Mouse (Mus musculus): ENCODE measurements around the gene Cfap58.

Cfap58 gene

DNA sequence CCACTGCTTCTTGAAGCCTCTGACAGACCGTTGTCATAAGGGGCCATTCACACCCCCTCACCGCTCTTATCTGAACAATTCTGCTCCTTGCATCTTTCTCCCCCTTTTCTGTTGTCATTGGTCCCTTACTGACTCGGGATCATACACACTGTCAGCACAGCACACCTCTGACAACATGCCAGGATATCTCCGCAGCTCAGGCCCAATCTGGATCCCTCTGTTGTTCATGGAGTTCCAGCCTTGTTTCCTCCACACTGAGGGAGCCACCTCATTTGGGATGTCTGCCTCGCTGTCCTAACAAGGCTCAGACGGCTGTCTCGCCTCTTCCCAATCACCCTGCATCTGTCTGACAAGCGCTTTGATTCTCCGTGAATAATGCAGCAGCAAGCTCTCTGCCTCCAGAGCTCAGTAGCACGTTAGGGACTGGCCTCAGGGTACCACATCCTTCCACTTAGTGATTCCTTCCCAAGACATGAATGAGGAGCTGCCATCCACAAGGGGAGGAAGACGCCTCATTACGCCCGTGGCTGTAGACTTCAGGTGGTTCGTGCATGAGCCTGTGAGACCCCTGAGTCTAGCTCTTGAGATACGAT, 40.7 kb downstream of the Cfap58 start:
- no peak for DNase-seq (ENCODE audit: low spot score)

DNA sequence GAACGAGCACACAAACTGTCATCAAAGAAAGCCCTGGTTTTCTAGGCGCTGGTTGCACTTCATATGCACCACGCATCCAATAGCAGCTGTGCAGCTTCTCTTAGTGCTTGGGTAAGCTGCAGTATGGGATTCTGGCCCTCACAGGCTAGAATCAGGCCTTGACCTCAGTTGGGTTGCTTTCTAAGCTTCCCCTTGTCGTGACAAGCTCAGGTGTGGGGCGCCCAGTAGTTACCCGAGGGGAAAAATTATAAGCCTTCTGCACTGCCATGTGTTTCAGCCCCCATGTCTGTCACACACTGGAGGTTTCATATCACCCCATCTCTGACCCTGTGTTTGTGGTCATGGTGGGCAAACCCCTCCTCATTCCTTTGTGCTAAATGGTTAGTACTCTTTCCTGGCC, 42.0 kb downstream of the Cfap58 start:
- DNase-seq (ENCODE audit: low spot score): no peak

DNA sequence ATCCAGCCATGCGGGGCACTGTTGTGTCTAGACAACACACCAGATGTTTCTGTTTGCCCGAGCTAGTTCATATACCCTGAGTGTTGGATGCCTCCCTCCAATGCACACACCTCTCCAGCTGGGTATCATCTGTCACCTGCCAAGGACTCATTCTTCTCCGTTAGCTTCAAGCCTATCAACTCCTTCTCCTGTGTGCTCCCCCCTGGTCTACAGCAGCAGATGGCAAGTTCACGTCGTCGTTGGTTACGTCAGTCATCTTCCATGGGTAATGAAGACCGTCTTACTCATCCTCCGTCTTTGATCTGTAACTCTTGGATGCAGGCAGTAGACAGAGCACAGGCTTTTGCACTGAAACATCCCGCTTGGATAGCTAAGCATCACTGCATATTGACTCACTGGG, 42.8 kb downstream of the Cfap58 start:
- DNase-seq (ENCODE audit: low spot score): no peak

DNA sequence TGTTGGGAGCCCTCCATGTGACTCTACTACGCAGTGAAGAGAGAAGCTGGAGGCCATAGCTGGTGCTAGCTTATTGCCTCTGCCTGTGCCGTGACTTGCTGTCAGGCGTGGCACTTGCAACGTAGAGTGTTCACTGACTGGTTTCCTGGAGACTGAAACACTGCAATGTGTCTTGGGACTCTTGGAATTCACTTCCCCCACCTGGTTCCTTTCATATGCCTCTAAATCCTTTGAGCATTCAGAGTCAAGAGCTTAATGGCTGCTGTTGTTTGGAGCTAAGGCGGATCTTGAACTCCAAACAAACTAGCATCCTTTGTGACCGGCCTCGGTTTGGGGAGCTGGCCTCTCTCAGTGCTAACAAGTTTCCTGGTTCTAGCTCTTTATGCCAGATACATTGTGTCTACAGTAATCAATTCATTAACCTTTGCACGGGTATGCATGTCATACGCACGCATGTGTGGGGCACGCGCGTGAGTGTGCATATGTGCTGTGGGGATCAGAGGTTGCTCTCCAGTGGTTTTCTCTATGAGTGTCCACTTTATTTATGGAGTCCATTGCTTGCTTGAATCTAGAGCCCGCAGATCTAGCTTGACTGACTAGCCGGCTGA, 48.2 kb downstream of the Cfap58 start:
- DNase-seq (ENCODE audit: low spot score): no peak

GRCm38 (mm10) chr19:47987986-47988385, 50.5 kb downstream of the Cfap58 start:
- DNase-seq (ENCODE audit: low spot score): no peak

DNA sequence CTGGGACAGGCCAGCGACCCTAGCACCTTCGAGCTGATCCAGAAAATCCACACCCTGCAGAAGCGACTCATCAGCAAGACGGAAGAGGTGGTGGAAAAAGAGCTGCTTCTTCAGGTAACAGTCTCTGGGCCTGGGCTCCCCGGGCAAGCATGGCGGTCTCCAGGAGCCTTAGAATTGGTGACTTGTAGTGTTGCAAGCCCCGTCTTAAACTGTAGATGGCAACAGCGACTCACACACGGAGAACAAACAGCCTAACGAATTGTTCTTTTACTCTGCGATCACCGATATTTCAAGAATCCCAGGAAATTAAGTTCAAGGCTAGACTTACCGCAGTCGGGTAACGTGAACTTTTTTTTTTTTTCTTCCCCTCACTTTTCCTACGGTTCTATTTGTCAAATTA, 51.0 kb downstream of the Cfap58 start:
- no peak for DNase-seq (ENCODE audit: low spot score)

- no peak for DNase-seq (ENCODE audit: low spot score)
Observed at GRCm38 (mm10) chr19:47988880-47989574, 51.6 kb downstream of the Cfap58 start.

GRCm38 (mm10) chr19:47989575-47989891, 52.1 kb downstream of the Cfap58 start:
- no peak for DNase-seq (ENCODE audit: low spot score)

- no peak for DNase-seq (ENCODE audit: low spot score)
Observed at GRCm38 (mm10) chr19:48001240-48001639, 63.8 kb downstream of the Cfap58 start.

DNA sequence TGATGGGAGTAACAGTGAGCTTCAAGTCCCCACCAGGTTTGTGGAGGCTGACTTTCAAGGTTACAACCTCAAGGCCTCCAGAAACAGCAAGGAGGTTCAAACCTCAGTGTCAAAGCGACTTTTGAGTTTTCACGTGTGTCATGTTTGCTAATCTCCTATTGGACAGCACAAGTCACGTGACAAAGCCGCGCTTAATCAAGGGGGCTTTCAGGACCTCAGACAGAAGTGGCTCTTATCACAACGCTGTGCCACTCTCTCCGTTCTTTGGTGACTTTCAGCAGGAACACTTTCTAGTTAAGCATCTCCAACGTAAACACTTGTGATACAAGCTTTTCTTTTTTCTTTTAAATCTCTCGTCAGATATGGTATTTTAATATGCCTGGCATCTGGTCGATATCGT, 64.3 kb downstream of the Cfap58 start:
- DNase-seq (ENCODE audit: low spot score): no peak

GRCm38 (mm10) chr19:48008771-48009413, 71.4 kb downstream of the Cfap58 start:
- DNase-seq (ENCODE audit: low spot score): no peak

- DNase-seq (ENCODE audit: low spot score): no peak
Observed at GRCm38 (mm10) chr19:48009586-48010331, 72.3 kb downstream of the Cfap58 start.

DNA sequence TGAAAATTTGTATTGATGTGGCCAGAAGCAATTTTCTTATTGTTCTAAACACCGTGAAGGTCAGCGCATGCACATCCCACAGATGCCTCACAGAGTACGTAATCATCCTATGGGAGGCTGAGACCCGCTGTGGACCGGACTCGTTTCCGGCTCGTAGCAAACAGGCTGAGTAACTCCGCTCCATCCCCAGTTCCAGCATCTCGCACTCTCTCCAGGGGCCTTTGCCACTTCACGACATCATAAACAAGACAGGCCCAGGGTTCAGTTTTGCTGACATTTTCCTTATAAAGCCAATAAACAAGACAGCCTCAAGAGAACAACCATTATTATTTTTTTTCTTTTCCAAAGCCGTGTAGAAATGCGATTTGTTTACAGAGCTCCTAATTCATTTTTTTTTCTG, 82.6 kb downstream of the Cfap58 start:
- DNase-seq (ENCODE audit: low spot score): no peak

DNA sequence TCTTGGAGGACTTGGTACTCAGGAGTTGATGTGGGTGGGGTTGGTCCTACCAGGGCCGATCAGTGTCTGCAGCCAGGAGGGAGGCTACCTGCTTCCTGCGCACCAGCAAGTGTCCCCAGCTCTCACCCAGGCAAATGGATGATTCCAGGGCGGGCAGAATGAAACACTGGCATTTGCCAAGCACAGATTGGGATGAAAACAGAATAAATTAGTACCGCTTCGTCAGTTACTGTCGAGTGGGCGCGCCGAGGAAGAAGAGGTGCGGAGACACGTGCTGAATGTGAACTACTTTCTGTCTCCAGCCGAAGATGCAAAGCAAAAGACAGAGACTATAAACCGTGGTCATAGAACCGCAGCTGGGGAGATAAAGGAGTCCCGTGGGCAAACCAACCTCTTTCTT, 84.0 kb downstream of the Cfap58 start:
- no peak for DNase-seq (ENCODE audit: low spot score)

GRCm38 (mm10) chr19:48022763-48023162, 85.3 kb downstream of the Cfap58 start:
- DNase-seq (ENCODE audit: low spot score): no peak

GRCm38 (mm10) chr19:48023726-48024125, 86.3 kb downstream of the Cfap58 start:
- no peak for DNase-seq (ENCODE audit: low spot score)

GRCm38 (mm10) chr19:48025366-48025765, 87.9 kb downstream of the Cfap58 start:
- no peak for DNase-seq (ENCODE audit: low spot score)

GRCm38 (mm10) chr19:48026882-48027281, 89.4 kb downstream of the Cfap58 start:
- DNase-seq (ENCODE audit: low spot score): no peak

GRCm38 (mm10) chr19:48039554-48039953, 102.1 kb downstream of the Cfap58 start:
- no peak for DNase-seq (ENCODE audit: low spot score)

DNA sequence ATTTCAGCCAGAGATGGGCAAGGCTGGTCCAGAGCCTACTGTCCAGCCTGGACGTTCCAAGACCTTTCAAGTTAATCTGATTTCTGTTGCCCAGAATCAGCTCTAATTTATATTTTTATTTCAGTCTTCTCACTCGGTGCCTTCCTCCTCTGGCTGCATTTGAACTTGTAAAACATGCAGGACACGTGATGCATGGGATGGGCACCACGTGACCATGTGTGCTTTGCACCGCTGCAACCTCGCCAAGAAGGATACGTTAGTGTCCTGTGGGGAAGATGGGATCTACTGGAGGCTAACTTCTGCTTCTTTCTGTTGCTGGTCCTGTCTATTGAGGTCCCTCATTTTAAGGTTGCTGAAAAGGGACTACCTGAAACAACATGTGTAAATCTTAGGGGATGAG, 109.8 kb downstream of the Cfap58 start:
- no peak for DNase-seq (ENCODE audit: low spot score)

- DNase-seq (ENCODE audit: low spot score): no peak
Observed at GRCm38 (mm10) chr19:48049361-48049760, 111.9 kb downstream of the Cfap58 start.

DNA sequence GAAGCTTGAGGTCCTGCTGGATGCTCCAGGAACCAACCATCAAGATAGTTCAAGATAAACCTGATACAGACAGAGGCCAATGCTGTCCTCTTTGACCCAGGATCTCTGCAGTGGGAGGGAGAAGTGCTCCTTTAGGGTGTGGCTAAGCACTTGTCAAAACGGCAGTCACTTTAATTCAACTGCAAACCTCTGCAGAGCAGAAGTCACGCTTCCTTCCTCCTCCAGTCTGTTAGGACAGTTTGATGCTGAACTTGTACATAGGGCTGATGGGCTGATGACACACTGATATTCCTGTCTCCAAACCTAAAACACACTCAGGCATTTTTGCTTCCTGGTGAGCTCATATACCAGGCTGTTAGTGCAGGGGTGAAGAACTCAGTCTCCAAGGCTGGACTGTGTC, 125.8 kb downstream of the Cfap58 start:
- no peak for DNase-seq (ENCODE audit: low spot score)

DNA sequence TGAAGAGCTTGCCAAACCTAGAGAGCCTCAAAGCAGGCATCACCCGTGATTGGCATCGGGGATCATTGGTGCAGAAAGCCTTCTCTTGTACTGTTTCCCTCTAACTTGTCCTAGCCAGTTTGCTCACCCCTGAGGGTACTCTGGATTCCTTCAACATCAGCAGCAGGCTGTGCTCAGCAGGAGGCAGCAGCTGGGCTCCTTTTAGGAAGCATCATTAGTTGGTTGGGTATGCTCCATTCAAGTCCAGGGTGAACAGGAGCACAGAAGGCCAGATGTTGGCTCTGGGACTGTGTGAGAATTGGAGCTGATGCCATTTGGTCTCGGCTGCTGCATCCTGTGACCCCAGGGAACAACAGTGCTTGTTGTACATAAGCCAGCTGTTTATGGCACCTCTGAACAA, 142.2 kb downstream of the Cfap58 start:
- no peak for DNase-seq (ENCODE audit: low spot score)

All from spleen, adult 12 weeks (tissue).